Mouse (Mus musculus): ENCODE data around the gene Ogfod2. TPM values are rescaled to one million over a fixed set of nuclear protein-coding genes. Genes with fewer than 3 reads are reported as not detected.

Ogfod2 gene
- total RNA-seq, 4 experiments from 2014 or later, result 34.9 to 41.6 (median 38.9) TPM

- no peak for DNase-seq (ENCODE audit: low spot score in 2 of 2)
Observed at GRCm38 (mm10) chr5:124093852-124094604, 18.1 kb upstream of the Ogfod2 start.

DNA sequence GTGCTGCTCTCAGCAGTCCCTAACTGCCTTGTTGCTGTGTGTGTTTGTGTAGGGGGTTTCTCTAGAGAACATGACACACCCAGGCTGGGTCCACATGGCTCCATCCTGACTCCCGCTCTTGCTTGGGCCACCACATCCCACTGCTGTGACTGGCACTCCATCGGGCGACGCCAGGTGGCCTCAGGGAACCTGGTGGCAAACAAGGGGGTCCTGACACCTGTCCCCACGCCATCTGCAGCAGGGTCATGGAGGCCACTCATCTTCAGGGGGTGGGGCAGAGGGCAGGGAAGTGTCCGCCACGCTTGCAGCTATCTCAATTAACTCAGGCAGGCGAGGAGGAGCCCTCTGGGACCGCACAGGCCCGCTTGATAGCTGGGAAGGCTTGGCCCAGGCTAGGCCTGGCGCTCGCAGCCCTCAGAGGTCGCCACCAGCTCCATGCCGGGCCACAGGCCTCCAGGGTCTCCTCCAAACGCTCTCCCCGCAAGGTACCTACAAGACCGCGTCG is 17.0 kb upstream of the Ogfod2 start:
- DNase-seq (ENCODE audit: low spot score in 2 of 2), result no peak

- DNase-seq (ENCODE audit: low spot score in 2 of 2), result peak; percentile 95 to 97
Observed at GRCm38 (mm10) chr5:124095596-124096232, 16.4 kb upstream of the Ogfod2 start, which contains the start of gene Abcb9. Gene Abcb9, minus strand, starts transcription at chr5:124095798.

GRCm38 (mm10) chr5:124098923-124099322 is 13.2 kb upstream of the Ogfod2 start:
- DNase-seq (ENCODE audit: low spot score in 2 of 2), result no peak

DNA sequence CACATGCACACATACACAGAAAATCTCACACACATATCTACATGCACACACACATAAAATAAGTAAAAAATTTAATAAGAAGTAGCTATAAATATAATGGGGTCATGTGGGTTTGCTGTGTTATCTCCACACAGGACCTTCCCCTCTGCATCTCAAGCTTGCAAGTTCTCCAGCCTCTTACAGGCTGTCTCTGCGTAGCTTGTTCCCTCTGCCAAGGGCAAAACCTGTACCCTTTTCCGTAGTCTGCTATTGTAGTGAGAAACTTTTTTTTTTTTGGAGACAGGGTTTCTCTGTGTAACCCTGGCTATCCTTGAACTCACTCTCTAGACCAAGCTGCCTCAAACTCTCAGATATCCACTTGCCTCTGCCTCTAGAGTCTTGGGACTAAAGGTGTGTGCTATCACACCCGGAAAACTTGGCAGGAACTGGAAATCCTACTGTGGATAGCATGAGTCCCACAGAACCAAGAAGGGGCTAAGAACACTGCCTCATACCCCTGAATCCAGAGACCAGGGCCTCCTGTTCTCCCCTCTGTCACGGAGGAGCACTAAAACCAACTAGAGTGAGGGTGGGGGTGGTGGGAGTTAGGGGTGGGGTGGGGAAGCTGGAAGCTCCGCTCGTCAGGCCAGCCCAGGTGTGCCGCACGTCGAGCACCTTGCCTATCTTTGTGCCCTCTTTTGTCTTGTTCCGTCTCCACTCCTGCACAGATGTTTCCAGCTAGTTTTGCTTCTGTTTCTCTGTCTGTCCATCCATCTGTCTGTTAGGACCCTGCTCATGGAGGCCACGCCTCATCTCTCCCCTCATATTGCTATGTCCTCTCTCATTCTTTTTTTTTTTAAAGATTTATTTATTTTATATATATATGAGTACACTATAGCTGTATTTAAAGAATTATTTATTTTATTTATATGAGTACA is 11.7 kb upstream of the Ogfod2 start:
- DNase-seq (ENCODE audit: low spot score in 2 of 2), result no peak

GRCm38 (mm10) chr5:124102326-124102725 is 9.8 kb upstream of the Ogfod2 start:
- DNase-seq (ENCODE audit: low spot score in 2 of 2), result no peak

DNA sequence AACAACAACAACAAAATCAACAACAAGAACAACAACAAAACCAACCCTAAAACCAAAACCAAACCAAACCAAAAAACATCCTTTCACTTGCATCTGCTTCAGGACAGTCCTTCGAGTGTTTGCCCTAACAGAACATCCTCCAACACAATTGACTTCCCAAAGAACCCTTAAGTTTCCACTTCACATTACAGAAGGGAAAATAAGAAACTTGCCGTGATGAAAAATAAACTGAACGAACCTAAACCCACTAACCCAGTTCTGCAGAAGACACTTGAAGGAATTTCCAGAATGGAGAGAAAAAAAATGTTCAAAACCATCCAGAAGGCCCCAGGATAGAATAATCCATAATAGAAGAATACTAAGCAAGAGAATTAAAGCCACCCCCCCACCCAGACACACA is 9.1 kb upstream of the Ogfod2 start:
- no peak for DNase-seq (ENCODE audit: low spot score in 2 of 2)

- DNase-seq (ENCODE audit: low spot score in 2 of 2), result no peak
Observed at GRCm38 (mm10) chr5:124103552-124103951, 8.5 kb upstream of the Ogfod2 start.

GRCm38 (mm10) chr5:124111077-124111741 is 888 bp upstream of the Ogfod2 start:
- DNase-seq (ENCODE audit: low spot score in 2 of 2), result peak in 1 of 2 experiments; percentile 22

- peak in 1 of 2 experiments; percentile 47 for DNase-seq (ENCODE audit: low spot score in 2 of 2)
Observed at GRCm38 (mm10) chr5:124112531-124112930, 434 bp downstream of the Ogfod2 start.

DNA sequence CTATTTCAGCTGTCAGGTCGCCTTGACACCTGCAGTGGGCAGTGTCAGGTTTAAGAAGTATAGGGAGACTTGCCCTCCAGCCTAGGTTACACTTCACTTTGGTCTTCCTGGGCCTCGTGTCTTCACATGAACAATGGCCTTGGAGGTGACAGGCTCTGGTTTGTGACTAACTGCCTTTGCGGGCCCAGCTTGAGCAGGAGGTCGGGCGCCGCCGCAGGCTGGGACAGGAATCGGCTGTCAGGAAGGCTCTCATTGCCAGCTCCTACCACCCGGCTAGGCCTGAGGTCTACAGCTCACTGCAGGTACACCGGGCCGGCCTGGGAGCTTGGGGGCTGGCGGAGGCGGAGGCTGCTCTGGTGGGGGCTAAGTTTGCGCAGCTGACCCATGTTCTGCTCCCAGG is 933 bp downstream of the Ogfod2 start:
- DNase-seq (ENCODE audit: low spot score in 2 of 2), result peak in 1 of 2 experiments; percentile 52

DNA sequence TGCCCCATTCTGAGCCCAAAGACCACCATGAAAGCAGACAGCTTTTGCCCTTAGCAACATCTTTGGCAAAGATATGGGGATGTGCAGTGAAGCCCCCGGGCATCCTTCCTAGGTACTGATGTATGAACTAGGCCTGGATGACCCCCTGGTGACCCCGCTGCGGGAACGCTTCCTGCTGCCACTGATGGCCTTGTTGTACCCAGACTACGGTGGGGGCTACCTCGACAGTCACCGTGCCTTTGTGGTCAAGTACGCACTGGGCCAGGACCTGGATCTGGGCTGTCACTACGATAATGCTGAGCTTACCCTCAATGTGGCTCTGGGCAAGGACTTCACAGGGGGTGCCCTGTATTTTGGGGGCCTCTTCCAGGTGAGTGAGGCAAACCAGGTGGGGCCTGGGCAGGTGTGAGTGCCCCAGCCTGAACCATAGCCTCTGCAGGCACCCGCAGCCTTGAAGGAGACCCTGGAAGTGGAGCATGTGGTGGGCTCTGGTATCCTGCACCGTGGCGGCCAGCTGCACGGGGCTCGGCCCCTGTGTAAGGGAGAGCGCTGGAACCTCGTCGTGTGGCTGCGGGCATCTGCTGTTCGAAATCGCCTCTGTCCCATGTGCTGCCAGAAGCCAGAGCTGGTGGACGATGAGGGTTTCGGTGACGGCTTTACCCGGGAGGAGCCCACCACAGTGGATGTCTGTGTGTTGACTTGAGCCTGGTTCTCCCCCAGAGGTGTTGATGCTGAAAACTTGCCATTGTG is 2.4 kb downstream of the Ogfod2 start:
- no peak for DNase-seq (ENCODE audit: low spot score in 2 of 2)

DNA sequence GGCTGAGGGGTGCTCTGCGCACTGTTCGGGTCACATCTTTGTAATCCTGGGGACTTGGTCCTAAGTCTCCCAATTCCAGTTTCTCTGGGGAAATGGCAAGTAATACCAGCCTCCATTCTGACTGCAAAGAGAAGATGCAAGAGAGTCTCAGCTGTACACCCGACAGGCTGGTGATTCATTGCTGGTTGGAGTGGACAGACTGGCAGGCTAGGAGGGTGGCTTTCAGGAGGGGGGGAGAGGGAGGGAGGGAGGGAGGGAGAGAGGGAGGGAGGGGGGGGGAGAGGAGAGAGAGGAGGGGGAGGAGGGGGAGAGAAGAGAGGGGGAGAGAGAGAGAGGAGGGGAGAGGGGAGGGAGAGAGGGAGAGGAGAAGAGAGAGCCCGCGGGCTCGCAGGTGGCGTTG is 3.4 kb downstream of the Ogfod2 start:
- no peak for DNase-seq (ENCODE audit: low spot score in 2 of 2)

- DNase-seq (ENCODE audit: low spot score in 2 of 2), result peak in 1 of 2 experiments; percentile 77
Observed at GRCm38 (mm10) chr5:124115990-124116845, 4.1 kb downstream of the Ogfod2 start, which contains the start of gene Arl6ip4. Gene Arl6ip4, plus strand, starts transcription at chr5:124116089.

- DNase-seq (ENCODE audit: low spot score in 2 of 2), result no peak
Observed at GRCm38 (mm10) chr5:124119204-124119603, 7.1 kb downstream of the Ogfod2 start.

DNA sequence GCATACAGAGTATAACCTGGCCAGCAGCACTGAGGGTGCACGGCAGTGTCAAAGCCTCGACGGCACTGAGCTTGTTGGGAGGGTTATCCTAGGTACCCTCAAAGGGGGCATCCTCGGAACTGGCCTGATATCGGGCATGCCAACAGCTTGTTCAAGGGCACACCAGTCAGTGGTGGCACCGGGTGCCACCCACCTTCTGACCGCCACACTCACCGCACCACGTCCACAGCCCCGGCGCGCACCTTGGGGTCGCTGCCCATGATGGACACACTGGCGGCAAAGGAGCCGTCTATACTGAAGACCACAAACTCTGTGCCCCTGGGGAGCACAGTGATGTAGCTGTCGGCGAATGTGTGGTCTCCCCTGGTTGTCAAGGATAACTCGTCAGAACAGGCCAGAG is 10.3 kb downstream of the Ogfod2 start:
- DNase-seq (ENCODE audit: low spot score in 2 of 2), result no peak

DNA sequence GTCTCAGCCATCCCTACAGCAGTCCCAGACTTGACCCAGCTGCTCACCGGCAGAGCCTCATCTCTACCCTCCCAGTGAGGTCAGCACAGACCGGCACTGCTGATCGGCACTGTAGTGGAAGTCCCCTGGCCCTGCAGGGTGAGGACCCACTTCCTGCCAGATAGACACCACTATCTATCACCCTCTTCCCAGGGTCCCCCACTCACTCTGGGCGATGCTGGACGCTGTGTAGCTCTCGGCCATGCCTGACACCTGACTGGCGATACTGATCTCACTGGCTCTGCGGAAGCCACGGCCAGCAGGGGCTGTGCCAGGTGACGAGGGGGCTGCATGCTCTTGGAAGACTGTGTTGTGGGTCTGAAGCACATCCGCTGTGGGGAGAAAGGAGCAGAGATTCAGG is 13.0 kb downstream of the Ogfod2 start:
- no peak for DNase-seq (ENCODE audit: low spot score in 2 of 2)

DNA sequence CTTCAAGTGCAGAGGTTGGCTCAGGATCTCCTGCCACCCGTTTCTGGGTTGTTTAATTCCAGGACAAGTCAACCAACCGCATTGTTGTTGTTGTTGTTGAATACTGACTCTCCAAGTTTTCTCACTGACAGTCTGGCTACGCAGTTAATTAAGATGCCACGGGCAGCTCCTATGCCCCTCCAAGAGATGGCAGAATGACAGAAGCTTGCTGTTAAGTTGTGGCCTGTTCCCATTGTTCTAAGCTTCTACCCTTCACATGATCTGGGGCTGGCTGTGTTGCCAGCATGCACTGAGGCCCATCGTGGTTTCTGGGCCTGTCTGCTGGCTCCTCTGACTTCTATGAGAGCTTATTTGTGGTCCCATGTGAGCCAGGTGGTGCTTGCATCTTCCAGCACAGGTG is 22.2 kb downstream of the Ogfod2 start:
- DNase-seq (ENCODE audit: low spot score in 2 of 2), result no peak

- no peak for DNase-seq (ENCODE audit: low spot score in 2 of 2)
Observed at GRCm38 (mm10) chr5:124138066-124138465, 26.0 kb downstream of the Ogfod2 start.

Measured in layer of hippocampus, adult 8-10 months (tissue).